Mouse (Mus musculus): Measurements from ENCODE around the gene Olfr463. TPM values are rescaled to one million over a fixed set of nuclear protein-coding genes. Genes with fewer than 3 reads are reported as not detected.

Gene Olfr463
- polyA plus RNA-seq, 1 experiment = not detected

- peaks cover 2% of the 10 kb centered on the region; the same call in 1 of the 2 replicates for H3K4me1 ChIP-seq (ENCODE audit: control insufficient read depth, insufficient read depth, low read length)
Observed at GRCm38 (mm10) chr11:87854550-87854949, 42.6 kb downstream of the Olfr463 start.

GRCm38 (mm10) chr11:87853597-87853954 lies 43.6 kb downstream of the Olfr463 start:
- no peak for DNase-seq
- TF ChIP-seq POLR2A (IDR thresholded peaks at IDR 0.05; ENCODE audit: borderline replicate concordance, extremely low read depth, low read depth, low read length) (no peak), CTCF (IDR thresholded peaks at IDR 0.05; ENCODE audit: insufficient read depth, low read length) (no peak)
- peak overlapping the region; percentile 58 for H3K4me3 ChIP-seq (replicated peaks; ENCODE audit: extremely low read depth, low read depth, low read length)
- WGBS = 29% methylated on average over 8 of the region's 8 CpGs
- H3K4me1 ChIP-seq (ENCODE audit: control insufficient read depth, insufficient read depth, low read length) = peaks cover 2% of the 10 kb centered on the region; the same call in 1 of the 2 replicates

More at GRCm38 (mm10) chr11:87854550-87854949, 42.6 kb downstream of the Olfr463 start:
- TF ChIP-seq POLR2A (IDR thresholded peaks at IDR 0.05; ENCODE audit: borderline replicate concordance, extremely low read depth, low read depth, low read length) (no peak), CTCF (IDR thresholded peaks at IDR 0.05; ENCODE audit: insufficient read depth, low read length) (no peak)
- no peak overlapping the region for H3K4me3 ChIP-seq (replicated peaks; ENCODE audit: extremely low read depth, low read depth, low read length)
- DNase-seq = no peak
- WGBS = 83% methylated on average over 7 of the region's 7 CpGs

GRCm38 (mm10) chr11:87852690-87853596 lies 44.2 kb downstream of the Olfr463 start, which contains the start of gene Mks1:
Gene Mks1, plus strand, starts transcription at chr11:87853215.
- TF ChIP-seq CTCF (IDR thresholded peaks at IDR 0.05; ENCODE audit: insufficient read depth, low read length) (no peak), POLR2A (IDR thresholded peaks at IDR 0.05; ENCODE audit: borderline replicate concordance, extremely low read depth, low read depth, low read length) (peak; percentile 83; the same call in 1 of the 2 replicates)
- peak; percentile 85 for DNase-seq
- WGBS = 3% methylated on average over 40 of the region's 40 CpGs
- H3K4me3 ChIP-seq (replicated peaks; ENCODE audit: extremely low read depth, low read depth, low read length) = peak within 1 kb of the TSS; percentile 58
- H3K4me1 ChIP-seq (ENCODE audit: control insufficient read depth, insufficient read depth, low read length) = peaks cover 2% of the 10 kb centered on the region; the same call in 1 of the 2 replicates

GRCm38 (mm10) chr11:87847884-87848283 lies 49.3 kb downstream of the Olfr463 start:
- TF ChIP-seq CTCF (IDR thresholded peaks at IDR 0.05; ENCODE audit: insufficient read depth, low read length) (no peak), POLR2A (IDR thresholded peaks at IDR 0.05; ENCODE audit: borderline replicate concordance, extremely low read depth, low read depth, low read length) (no peak)
- no peak for DNase-seq
- H3K4me3 ChIP-seq (replicated peaks; ENCODE audit: extremely low read depth, low read depth, low read length) = no peak overlapping the region
- H3K4me1 ChIP-seq (ENCODE audit: control insufficient read depth, insufficient read depth, low read length) = peaks cover 2% of the 10 kb centered on the region; the same call in 1 of the 2 replicates
- WGBS = 55% methylated on average over 6 of the region's 6 CpGs

GRCm38 (mm10) chr11:87846968-87847600 lies 50.1 kb downstream of the Olfr463 start:
- TF ChIP-seq POLR2A (IDR thresholded peaks at IDR 0.05; ENCODE audit: borderline replicate concordance, extremely low read depth, low read depth, low read length) = no peak
- Histone ChIP-seq H3K4me1 (ENCODE audit: control insufficient read depth, insufficient read depth, low read length) (no peaks in the 10 kb centered on the region), H3K4me3 (replicated peaks; ENCODE audit: extremely low read depth, low read depth, low read length) (no peak overlapping the region)
- 81% methylated on average over 12 of the region's 12 CpGs for WGBS
- no peak for DNase-seq

Other genes starting within 250 kb of the Olfr463 start
- gene Rnf43, start 234.7 kb downstream of the Olfr463 start, polyA plus RNA-seq (2012; rRNA removed) = 10.5 and 12.6 TPM in 2 replicates
- gene Supt4a, start 159.8 kb downstream of the Olfr463 start, polyA plus RNA-seq (2012; rRNA removed) = 44.7 and 73.4 TPM in 2 replicates
- gene Tspoap1, start 136.8 kb downstream of the Olfr463 start, polyA plus RNA-seq (2012; rRNA removed) = 5.8 TPM in 2 replicates
- gene Mpo, start 103.8 kb downstream of the Olfr463 start, polyA plus RNA-seq (2012; rRNA removed) = 0.11 and 0.60 TPM in 2 replicates
- gene Lpo, start 69.1 kb downstream of the Olfr463 start, polyA plus RNA-seq (2012; rRNA removed) = 0.85 TPM in 1 of 2 replicates, not detected in the other
- gene Mks1, start 44.2 kb downstream of the Olfr463 start, polyA plus RNA-seq (2012; rRNA removed) = 8.5 and 10.0 TPM in 2 replicates
- 0.24 TPM in 1 of 2 replicates, not detected in the other for gene Epx, start 21.9 kb downstream of the Olfr463 start, polyA plus RNA-seq (2012; rRNA removed)
- gene Olfr462, start 5.1 kb downstream of the Olfr463 start, polyA plus RNA-seq (2012; rRNA removed) = not detected in 2 replicates
- gene Olfr464, start 23.6 kb upstream of the Olfr463 start, polyA plus RNA-seq (2012; rRNA removed) = 0.34 and 0.53 TPM in 2 replicates
- gene Dynll2, start 90.1 kb upstream of the Olfr463 start, polyA plus RNA-seq (2012; rRNA removed) = 91.2 and 105 TPM in 2 replicates
- 76.5 and 93.4 TPM in 2 replicates for gene Srsf1, start 150.0 kb upstream of the Olfr463 start, polyA plus RNA-seq (2012; rRNA removed)
- 22.4 and 26.5 TPM in 2 replicates for gene Vezf1, start 170.9 kb upstream of the Olfr463 start, polyA plus RNA-seq (2012; rRNA removed)
- gene Cuedc1, start 200.7 kb upstream of the Olfr463 start, polyA plus RNA-seq (2012; rRNA removed) = 40.7 and 42.9 TPM in 2 replicates